Mouse (Mus musculus) ES-E14 (cell line): Measurements from ENCODE around the gene Caap1. TPM values are rescaled to one million over a fixed set of nuclear protein-coding genes. Genes with fewer than 3 reads are reported as not detected.

Experiments used
- DNase-seq: peaks from one replicate; pipeline ENCODE4 v3.0.0-alpha.2; 2013; ENCODE audit warnings: low read depth, low spot score
- H3K27ac ChIP-seq: 2 replicates; pipeline ENCODE4 v1.5.1; 2012; ENCODE audit warnings: low read depth, mild to moderate bottlenecking, low read length, moderate library complexity, mixed read lengths; ENCODE audit not compliant: poor library complexity, insufficient read depth, severe bottlenecking
- H3K36me3 ChIP-seq: 2 replicates; pipeline ENCODE4 v1.6.1; 2012; ENCODE audit warnings: mild to moderate bottlenecking, low read length, moderate library complexity, mixed read lengths; ENCODE audit not compliant: control insufficient read depth, poor library complexity, insufficient read depth, severe bottlenecking
- H3K4me1 ChIP-seq, 2 experiments: fragments of 150-350 bp in 1 of 2; sonication (generic) in 1 of 2; 2 replicates each; pipeline ENCODE4 v1.6.1; 2012; ENCODE audit warnings: low read length in 2 of 2, mild to moderate bottlenecking in 1 of 2, mixed read lengths in 1 of 2; ENCODE audit not compliant: control insufficient read depth in 2 of 2, insufficient read depth in 2 of 2, poor library complexity in 1 of 2
- H3K4me3 ChIP-seq, 2 experiments: fragments of 150-350 bp in 1 of 2; sonication (generic) in 1 of 2; 2 replicates each; pipeline ENCODE4 v1.5.1; 2012; ENCODE audit warnings: low read length in 2 of 2, low read depth in 1 of 2, mild to moderate bottlenecking in 1 of 2, mixed read lengths in 1 of 2; ENCODE audit not compliant: insufficient read depth in 1 of 2, poor library complexity in 1 of 2, severe bottlenecking in 1 of 2
- H3K9ac ChIP-seq: 2 replicates; pipeline ENCODE4 v1.6.1; 2012; ENCODE audit warnings: low read depth, mild to moderate bottlenecking, low read length, mixed read lengths; ENCODE audit not compliant: poor library complexity, insufficient read depth, severe bottlenecking
- H3K9me3 ChIP-seq: fragments of 150-350 bp; sonication (generic); 2 replicates; pipeline ENCODE4 v1.6.1; 2012; ENCODE audit warnings: low read depth, mild to moderate bottlenecking, low read length; ENCODE audit not compliant: control insufficient read depth, insufficient read depth
- CHD2 ChIP-seq: IDR thresholded peaks from 2 replicates; pipeline ENCODE4 v1.6.1; 2014; ENCODE audit warnings: mild to moderate bottlenecking, low read depth, low read length, inconsistent platforms
- HCFC1 ChIP-seq: IDR thresholded peaks from 2 replicates; pipeline ENCODE4 v1.6.1; 2012; ENCODE audit warnings: low read length, inconsistent platforms, borderline replicate concordance; ENCODE audit not compliant: insufficient read depth
- MAFK ChIP-seq: IDR thresholded peaks from 2 replicates; pipeline ENCODE4 v1.6.1; 2014; ENCODE audit warnings: mild to moderate bottlenecking, low read depth, low read length, inconsistent platforms; ENCODE audit not compliant: insufficient read depth
- ZC3H11A ChIP-seq: IDR thresholded peaks from 2 replicates; pipeline ENCODE4 v1.6.1; 2012; ENCODE audit warnings: low read depth, mild to moderate bottlenecking, inconsistent platforms, low read length, borderline replicate concordance
- ZNF384 ChIP-seq: IDR thresholded peaks from 2 replicates; pipeline ENCODE4 v1.6.1; 2012; ENCODE audit warnings: low read depth, low read length, inconsistent platforms
- in situ Hi-C, 2 experiments: fragments of 600-800 bp; cut with MboI; formaldehyde crosslinking; loops; one replicate each; pipeline ENCODE4 v1.15.1; 2025; ENCODE audit warnings: low sequenced_read_pairs in 2 of 2, inconsistent platforms in 1 of 2; ENCODE audit not compliant: unreplicated experiment in 2 of 2
- total RNA-seq: library from RNA; depleted of rRNA; stranded (reverse); fragments of 300-350 nt; gene quantifications from 2 replicates; pipeline ENCODE4 v1.2.3, GENCODE M21; 2012; rRNA removed

Caap1 gene
- 9.1 and 11.2 TPM in 2 replicates for total RNA-seq

GRCm38 (mm10) chr4:94556265-94557054 lies at the start of gene Caap1, which contains the start of gene Gm10306:
Gene Caap1 (minus strand): TSS chr4:94556796.
Gene Gm10306 (plus strand): TSS chr4:94556546.
- peak within 1 kb of the TSS; percentile 95 for H3K9ac ChIP-seq
- peak; percentile 84 for DNase-seq
- H3K9me3 ChIP-seq = no peaks in the 10 kb centered on the region
- peak; percentile 89 for TF ChIP-seq HCFC1
- no peak for TF ChIP-seq ZC3H11A
- no peak for TF ChIP-seq MAFK
- TF ChIP-seq CHD2 = no peak
- TF ChIP-seq ZNF384 = peak; percentile 56; the same call in 1 of the 2 replicates
- peaks cover 0 to 4% of the 10 kb centered on the region in 2 experiments; a peak in 2 of 4 replicates for H3K4me1 ChIP-seq
- in situ Hi-C loops = no loop called here
- peak within 1 kb of the TSS; percentile 76 to 97 for H3K4me3 ChIP-seq
- H3K36me3 ChIP-seq = no peaks in the 10 kb centered on the region
- peak within 1 kb of the TSS; percentile 24; the same call in 1 of the 2 replicates for H3K27ac ChIP-seq

GRCm38 (mm10) chr4:94605591-94605990 lies 49.0 kb upstream of the Caap1 start:
- in situ Hi-C loops = no loop called here
- no peak overlapping the region for H3K27ac ChIP-seq
- no peak overlapping the region for H3K4me3 ChIP-seq
- no peaks in the 10 kb centered on the region for H3K4me1 ChIP-seq
- no peaks in the 10 kb centered on the region; the same call in 1 of the 2 replicates for H3K36me3 ChIP-seq
- no peak for DNase-seq
- no peak overlapping the region for H3K9ac ChIP-seq
- no peaks in the 10 kb centered on the region for H3K9me3 ChIP-seq
- TF ChIP-seq MAFK = no peak
- TF ChIP-seq CHD2 = no peak
- TF ChIP-seq HCFC1 = no peak
- no peak for TF ChIP-seq ZC3H11A
- no peak for TF ChIP-seq ZNF384

- H3K9me3 ChIP-seq = no peaks in the 10 kb centered on the region
- peak overlapping the region; percentile 43; the same call in 1 of the 2 replicates for H3K9ac ChIP-seq
- no peaks in the 10 kb centered on the region; the same call in 1 of the 2 replicates for H3K36me3 ChIP-seq
- TF ChIP-seq CHD2 (no peak), ZC3H11A (no peak), MAFK (no peak), ZNF384 (no peak), HCFC1 (no peak)
- no peak for DNase-seq
- H3K4me3 ChIP-seq = no peak overlapping the region
- in situ Hi-C loops = no loop called here
- H3K4me1 ChIP-seq = no peaks in the 10 kb centered on the region
- H3K27ac ChIP-seq = no peak overlapping the region
Observed at GRCm38 (mm10) chr4:94604452-94605019, 47.9 kb upstream of the Caap1 start.

GRCm38 (mm10) chr4:94603031-94603629 lies 46.5 kb upstream of the Caap1 start, which contains the start of gene Plaa:
Gene Plaa (minus strand): TSS chr4:94603244.
- H3K9me3 ChIP-seq = no peaks in the 10 kb centered on the region
- H3K27ac ChIP-seq = peak within 1 kb of the TSS; percentile 71
- H3K9ac ChIP-seq = peak within 1 kb of the TSS; percentile 88
- in situ Hi-C loops = no loop called here
- H3K4me1 ChIP-seq = no peaks in the 10 kb centered on the region
- peak within 1 kb of the TSS; percentile 76 to 91 for H3K4me3 ChIP-seq
- no peaks in the 10 kb centered on the region; the same call in 1 of the 2 replicates for H3K36me3 ChIP-seq
- TF ChIP-seq CHD2 (no peak), HCFC1 (peak; percentile 90), MAFK (peak; percentile 44; the same call in 1 of the 2 replicates)
- DNase-seq = peak; percentile 80
